Mouse (Mus musculus) cerebellum, adult 8-10 months (tissue): ENCODE measurements around the gene Dner.
"Not testable (repeated sequence)": the region's sequence is repeated elsewhere in the genome, so short reads cannot be mapped to it uniquely, and the experiment has no call there.

Experiments
- DNase-seq: peaks from one replicate; pipeline ENCODE4 v3.0.0; 2022

Dner gene

DNA sequence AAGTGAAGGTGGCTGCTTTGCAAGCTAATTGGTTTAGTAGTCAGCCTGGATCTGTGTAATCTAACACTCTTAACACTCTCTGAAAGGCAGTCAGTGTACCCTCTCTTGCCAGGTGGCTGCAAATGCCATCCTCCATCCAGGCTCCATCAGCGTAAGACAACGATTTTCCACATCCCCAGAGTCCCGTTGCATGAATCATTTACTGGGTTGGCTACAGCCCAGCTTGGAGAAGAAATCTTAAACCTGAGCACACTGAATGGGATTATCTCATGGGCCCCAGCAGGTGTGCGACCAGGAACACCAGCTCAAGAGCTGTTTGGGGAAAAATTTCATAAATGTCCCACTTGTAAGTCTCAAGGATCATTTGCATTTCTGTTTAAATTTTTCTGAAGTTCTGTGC lies 308.4 kb downstream of the Dner start:
- peak; percentile 16 for DNase-seq

GRCm38 (mm10) chr1:84386481-84387146 lies 309.4 kb downstream of the Dner start:
- no peak for DNase-seq

DNA sequence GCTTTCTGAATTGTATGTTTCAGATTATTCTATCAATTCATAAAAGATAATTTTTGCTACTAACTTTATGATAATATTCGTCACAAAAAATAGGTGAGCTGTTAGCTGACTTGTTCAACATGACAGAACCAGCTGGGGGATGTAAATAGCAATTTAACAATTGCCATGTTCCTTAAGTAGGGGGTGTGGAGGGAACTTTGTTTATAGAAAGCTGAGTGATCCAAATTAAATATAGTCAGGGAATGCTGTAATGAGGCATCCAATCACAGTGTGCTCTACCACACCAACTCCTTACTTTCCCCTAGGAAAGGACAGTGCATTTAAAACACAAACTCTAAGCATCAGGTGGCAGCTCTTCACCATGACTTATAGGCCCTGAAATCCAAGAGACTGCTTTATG lies 313.3 kb downstream of the Dner start:
- no peak for DNase-seq

DNA sequence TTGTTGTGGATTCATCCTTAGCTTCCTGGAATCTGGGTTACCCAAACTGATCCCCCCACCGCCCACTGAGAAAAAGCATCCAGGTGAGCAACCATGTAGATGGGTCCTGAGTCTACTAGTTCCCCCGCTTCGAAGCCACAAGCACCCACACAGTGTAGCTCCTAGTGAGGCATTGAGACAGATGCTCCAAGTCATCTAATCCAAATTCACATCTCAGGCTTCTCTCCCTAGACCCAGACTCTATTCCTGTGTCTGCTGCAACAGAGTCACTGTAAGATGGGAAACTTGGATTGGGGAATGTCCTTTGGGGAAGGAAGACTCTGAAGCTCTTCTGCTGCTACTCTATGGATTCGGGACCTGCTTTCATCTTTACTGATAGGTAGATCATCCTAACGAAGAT lies 314.0 kb downstream of the Dner start:
- no peak for DNase-seq

- no peak for DNase-seq
These were observed 315.1 kb downstream of the Dner start for GRCm38 (mm10) chr1:84380895-84381294.

- DNase-seq, result no peak
These were observed 328.3 kb downstream of the Dner start for GRCm38 (mm10) chr1:84367733-84368132.

DNA sequence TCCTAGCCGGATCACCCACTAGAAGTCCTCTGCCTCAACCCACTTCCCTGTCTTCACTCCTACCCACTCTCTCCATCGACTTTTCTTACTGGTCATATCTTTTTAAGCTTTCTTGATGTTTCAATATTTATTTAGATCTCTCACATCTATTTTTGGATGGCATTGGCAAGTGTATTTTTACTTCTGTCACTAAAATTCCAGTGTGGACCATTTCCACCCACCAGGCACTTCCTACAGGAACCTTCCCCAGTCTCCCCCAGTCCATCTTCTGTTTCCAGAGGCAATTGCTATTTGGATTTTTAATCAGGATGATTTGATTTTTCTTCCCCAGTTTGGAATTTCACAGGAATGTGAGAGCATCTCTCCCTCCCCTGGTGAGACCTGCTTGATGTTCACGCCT lies 329.5 kb downstream of the Dner start:
- no peak for DNase-seq

DNA sequence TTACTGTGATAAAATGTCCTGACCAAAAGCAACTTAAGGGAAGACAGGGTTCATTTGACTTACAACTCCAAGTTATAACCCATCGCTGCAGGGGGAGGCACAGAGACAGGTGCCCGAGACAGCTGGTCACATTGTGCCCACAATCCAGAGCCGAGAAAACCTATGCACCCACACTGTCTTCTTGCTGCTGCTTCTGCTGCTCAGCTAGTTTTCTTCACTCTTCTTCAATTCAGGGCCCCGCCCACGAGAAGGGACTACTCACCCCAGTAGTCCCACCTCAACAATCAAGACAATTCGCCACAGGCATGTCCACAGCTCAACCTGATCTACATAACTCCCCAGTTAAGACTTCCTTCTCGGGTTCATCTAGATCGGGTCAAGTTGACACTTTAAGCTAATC lies 332.1 kb downstream of the Dner start, which contains the start of gene Pid1:
Gene Pid1, minus strand, starts transcription at position 214 of the 400 bp plus-strand sequence.
- DNase-seq, result no peak

GRCm38 (mm10) chr1:84362709-84363617 lies 333.1 kb downstream of the Dner start:
- no peak for DNase-seq

DNA sequence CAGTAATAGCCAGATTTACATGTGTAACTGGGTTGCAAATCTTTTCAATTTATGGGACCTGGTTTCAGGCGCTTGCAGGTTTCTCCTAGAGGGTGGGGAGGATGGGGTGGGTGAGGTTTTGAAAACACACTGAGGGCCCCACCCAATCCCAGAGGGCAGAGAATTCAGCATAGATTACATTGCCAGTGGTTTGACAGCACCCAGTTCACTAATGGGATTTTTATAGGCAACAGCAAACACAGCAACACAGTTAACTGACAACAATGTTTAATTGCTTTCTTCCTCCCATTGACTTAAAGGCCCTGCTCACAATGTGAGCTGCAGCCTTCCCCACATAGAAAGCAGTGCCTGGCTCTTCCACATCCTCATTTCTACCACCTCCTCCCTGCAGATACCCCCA lies 333.8 kb downstream of the Dner start:
- DNase-seq, result no peak

GRCm38 (mm10) chr1:84361389-84361788 lies 334.6 kb downstream of the Dner start:
- no peak for DNase-seq

- DNase-seq, result peak; percentile 59
These were observed 336.2 kb downstream of the Dner start for GRCm38 (mm10) chr1:84359611-84360500.

DNA sequence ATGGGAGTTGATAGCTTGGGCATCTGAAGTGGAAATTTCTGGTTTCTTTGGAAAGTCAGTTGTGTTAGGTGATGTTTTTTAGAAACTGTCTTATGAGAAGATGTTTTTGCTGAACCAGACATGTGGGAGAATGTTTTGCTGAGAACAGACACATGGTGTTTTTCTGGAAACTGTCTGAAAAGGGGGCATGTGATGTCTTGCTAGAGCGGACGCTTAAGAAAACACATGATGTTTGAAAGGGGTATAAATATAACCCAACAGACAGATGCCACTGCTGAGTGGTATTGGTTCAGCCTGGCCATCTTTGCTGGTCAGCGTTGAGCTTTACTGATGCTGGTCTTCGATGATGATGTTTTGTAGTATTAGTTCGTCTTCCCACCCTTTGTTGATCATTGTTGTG lies 338.8 kb downstream of the Dner start:
- no peak for DNase-seq

GRCm38 (mm10) chr1:84350262-84350661 lies 345.8 kb downstream of the Dner start:
- no peak for DNase-seq

DNA sequence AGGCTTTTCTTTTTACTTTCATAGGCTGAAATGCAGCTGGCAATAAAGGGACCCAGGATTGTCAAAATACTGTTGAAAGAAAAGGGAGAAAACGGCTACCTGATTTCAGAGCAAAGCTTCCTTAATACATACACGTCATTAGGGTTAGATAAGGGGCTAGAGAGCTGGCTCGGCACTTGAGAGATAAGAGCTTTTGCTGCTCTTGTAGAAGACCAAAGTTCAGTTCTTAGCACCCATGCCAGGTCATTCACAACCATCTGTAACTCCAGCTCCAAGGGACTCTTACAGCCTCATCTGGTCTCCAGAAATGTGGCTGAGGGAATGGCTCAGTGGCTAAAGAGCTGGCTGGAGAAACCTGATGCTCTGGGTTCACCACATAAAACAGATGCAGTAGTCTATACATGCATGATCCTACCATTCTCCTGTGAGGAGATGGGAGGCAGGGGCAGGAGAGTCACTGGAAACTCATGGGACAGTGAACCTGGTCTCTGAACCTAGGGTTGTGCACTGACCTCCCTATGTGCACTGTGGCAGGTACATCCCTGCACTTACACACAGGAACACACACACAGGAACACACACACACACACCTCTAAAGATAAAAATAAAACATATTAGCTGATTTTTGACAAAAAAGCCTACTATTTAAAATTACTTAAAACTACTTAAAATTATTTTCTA lies 348.1 kb downstream of the Dner start:
- DNase-seq, result no peak

DNA sequence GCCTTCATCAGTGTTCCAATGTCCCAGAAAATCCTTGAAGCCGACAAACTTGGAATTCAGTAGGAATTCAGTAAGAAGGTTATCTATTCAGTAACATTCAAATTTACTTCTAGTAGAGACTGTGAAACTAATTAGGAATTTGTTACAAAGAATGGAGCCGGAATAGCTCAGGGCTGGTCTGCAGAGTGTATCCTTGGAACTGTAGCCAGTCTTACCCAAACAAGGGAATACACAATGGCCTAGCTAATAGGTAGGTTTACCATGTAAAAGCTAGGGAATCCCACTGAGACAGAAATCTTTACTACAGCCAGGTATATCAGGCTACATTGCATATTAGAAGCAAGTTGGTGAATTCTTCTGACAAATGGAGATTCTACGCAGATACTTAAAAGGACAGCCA lies 363.2 kb downstream of the Dner start:
- DNase-seq, result not testable (repeated sequence)

- not testable (repeated sequence) for DNase-seq
These were observed 364.2 kb downstream of the Dner start for GRCm38 (mm10) chr1:84331861-84332260.

DNA sequence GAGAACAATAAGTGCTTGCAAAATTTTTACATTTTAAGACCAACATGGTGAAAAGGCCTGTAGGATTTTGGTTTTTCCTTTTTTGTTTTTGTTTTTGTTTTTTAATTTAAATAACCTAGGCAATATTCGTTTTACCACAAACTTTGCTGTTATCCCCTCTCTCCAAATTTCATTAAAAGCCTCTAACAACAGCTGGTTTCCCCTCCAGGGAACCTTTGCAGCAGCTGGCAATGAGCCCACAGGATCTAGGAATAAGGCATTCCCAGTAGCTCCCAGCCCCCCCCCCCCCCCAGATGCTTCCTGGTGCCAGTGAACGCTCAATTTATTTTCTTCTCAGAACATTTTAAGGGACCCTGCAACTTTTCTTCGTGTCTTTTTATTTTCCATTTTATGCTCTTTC lies 370.7 kb downstream of the Dner start:
- no peak for DNase-seq

GRCm38 (mm10) chr1:84321327-84321726 lies 374.7 kb downstream of the Dner start:
- peak; percentile 17 for DNase-seq
